Mouse (Mus musculus) lung, embryonic 16.5 days (tissue): ENCODE measurements at regions not wholly inside any gene's neighbourhood (a gene's known extent, or its start where the extent isn't known, plus 50 kb on each side); places are given as distances from the start of the nearest gene placed in this dataset.

Experiments
- ATAC-seq: fragments of 200-750 bp; cut with Nextera tagmentation; 2 replicates; pipeline ENCODE4 v1.8.0; 2017; ENCODE audit warnings: low read depth, mild to moderate bottlenecking, moderate library complexity
- H3K27ac ChIP-seq: fragments of 300-500 bp; sonication (generic); 2 replicates; pipeline ENCODE4 v1.5.1; 2014; ENCODE audit warnings: mild to moderate bottlenecking, control low read depth, low read length
- H3K27me3 ChIP-seq: fragments of 300-500 bp; sonication (generic); 2 replicates; pipeline ENCODE4 v1.6.1; 2014; ENCODE audit warnings: low read depth, low read length, mixed read lengths; ENCODE audit not compliant: control insufficient read depth, insufficient read depth
- H3K36me3 ChIP-seq: fragments of 300-500 bp; sonication (generic); 2 replicates; pipeline ENCODE4 v1.6.1; 2014; ENCODE audit warnings: low read length; ENCODE audit not compliant: control insufficient read depth, insufficient read depth
- H3K4me1 ChIP-seq: fragments of 300-500 bp; sonication (generic); replicated peaks from 2 replicates; pipeline ENCODE4 v1.6.1; 2014; ENCODE audit warnings: low read length, mixed read lengths; ENCODE audit not compliant: control insufficient read depth, insufficient read depth
- H3K4me2 ChIP-seq: fragments of 300-500 bp; sonication (generic); 2 replicates; pipeline ENCODE4 v1.6.1; 2014; ENCODE audit warnings: low read depth, low read length, control low read depth
- H3K4me3 ChIP-seq: fragments of 300-500 bp; sonication (generic); 2 replicates; pipeline ENCODE4 v1.5.1; 2014; ENCODE audit warnings: mild to moderate bottlenecking, low read length, control low read depth
- H3K9ac ChIP-seq: fragments of 300-500 bp; sonication (generic); 2 replicates; pipeline ENCODE4 v1.6.1; 2014; ENCODE audit warnings: low read length, control low read depth
- H3K9me3 ChIP-seq: fragments of 300-500 bp; sonication (generic); 2 replicates; pipeline ENCODE4 v1.6.1; 2016; ENCODE audit warnings: low read length; ENCODE audit not compliant: control insufficient read depth
- WGBS: fragments of 180-500 bp; shearing (Covaris S2); extraction: QIAGEN DNeasy Blood & Tissue Kit; methylation state at CpG from one replicate; pipeline ENCODE4 v1.1.7; 2014; 5-methylcytosine and 5-hydroxymethylcytosine counted together

- Histone ChIP-seq H3K9me3 (no peaks in the 10 kb centered on the region), H3K4me1 (no peaks in the 10 kb centered on the region; the same call in 1 of the 2 replicates), H3K27ac (no peak overlapping the region), H3K4me2 (no peak overlapping the region), H3K27me3 (no peaks in the 10 kb centered on the region), H3K36me3 (no peaks in the 10 kb centered on the region), H3K4me3 (no peak overlapping the region), H3K9ac (no peak overlapping the region)
- no peak for ATAC-seq
- WGBS = 97% methylated on average over 12 of the region's 12 CpGs
These were observed 136.4 kb upstream of the Rybp start for GRCm38 (mm10) chr6:100423636-100424035.

- no peaks in the 10 kb centered on the region; the same call in 1 of the 2 replicates for H3K4me1 ChIP-seq
- WGBS = 86% methylated on average over 6 of the region's 6 CpGs
- no peak for ATAC-seq
- no peaks in the 10 kb centered on the region for H3K27me3 ChIP-seq
- no peak overlapping the region for H3K27ac ChIP-seq
- H3K4me3 ChIP-seq = no peak overlapping the region
- H3K4me2 ChIP-seq = no peak overlapping the region
- H3K9me3 ChIP-seq = no peaks in the 10 kb centered on the region
- no peak overlapping the region for H3K9ac ChIP-seq
- H3K36me3 ChIP-seq = no peaks in the 10 kb centered on the region
These were observed 135.3 kb upstream of the Rybp start for GRCm38 (mm10) chr6:100422603-100423002.

- Histone ChIP-seq H3K27me3 (no peaks in the 10 kb centered on the region), H3K4me2 (no peak overlapping the region), H3K9me3 (no peaks in the 10 kb centered on the region), H3K36me3 (no peaks in the 10 kb centered on the region), H3K27ac (no peak overlapping the region), H3K4me1 (no peaks in the 10 kb centered on the region; the same call in 1 of the 2 replicates), H3K4me3 (no peak overlapping the region), H3K9ac (no peak overlapping the region)
- ATAC-seq = no peak
- WGBS = 43% methylated on average over 24 of the region's 24 CpGs
These were observed 134.7 kb upstream of the Rybp start for GRCm38 (mm10) chr6:100421706-100422578.

GRCm38 (mm10) chr6:100420602-100421001, 133.3 kb upstream of the Rybp start:
- no peak overlapping the region for H3K4me3 ChIP-seq
- H3K9me3 ChIP-seq = no peaks in the 10 kb centered on the region
- 68% methylated on average over 3 of the region's 3 CpGs for WGBS
- no peak overlapping the region for H3K27ac ChIP-seq
- no peak overlapping the region for H3K4me2 ChIP-seq
- no peak for ATAC-seq
- H3K9ac ChIP-seq = no peak overlapping the region
- no peaks in the 10 kb centered on the region for H3K36me3 ChIP-seq
- peaks cover 3% of the 10 kb centered on the region for H3K4me1 ChIP-seq
- no peaks in the 10 kb centered on the region for H3K27me3 ChIP-seq

- 0 out of 2 replicates have a peak, but pooled peaks have one; percentile 15 for ATAC-seq
- H3K27me3 ChIP-seq = no peaks in the 10 kb centered on the region
- no peak overlapping the region for H3K4me3 ChIP-seq
- WGBS = 61% methylated on average over 7 of the region's 7 CpGs
- no peak overlapping the region for H3K9ac ChIP-seq
- H3K9me3 ChIP-seq = no peaks in the 10 kb centered on the region
- peak overlapping the region; percentile 23; the same call in 1 of the 2 replicates for H3K27ac ChIP-seq
- H3K4me1 ChIP-seq = peaks cover 5% of the 10 kb centered on the region
- H3K36me3 ChIP-seq = no peaks in the 10 kb centered on the region
- H3K4me2 ChIP-seq = no peak overlapping the region
These were observed 132.7 kb upstream of the Rybp start for GRCm38 (mm10) chr6:100419782-100420540.

GRCm38 (mm10) chr6:100416046-100416445, 128.8 kb upstream of the Rybp start:
- H3K36me3 ChIP-seq = no peaks in the 10 kb centered on the region
- H3K4me1 ChIP-seq = peaks cover 5% of the 10 kb centered on the region
- H3K9me3 ChIP-seq = no peaks in the 10 kb centered on the region
- H3K27ac ChIP-seq = peak overlapping the region; percentile 25; the same call in 1 of the 2 replicates
- H3K4me3 ChIP-seq = no peak overlapping the region
- H3K27me3 ChIP-seq = no peaks in the 10 kb centered on the region
- H3K9ac ChIP-seq = no peak overlapping the region
- no peak for ATAC-seq
- no peak overlapping the region for H3K4me2 ChIP-seq
- WGBS = 61% methylated on average over 8 of the region's 8 CpGs

GRCm38 (mm10) chr6:100415514-100415913, 128.2 kb upstream of the Rybp start:
- WGBS = 41% methylated on average over 7 of the region's 7 CpGs
- no peak overlapping the region for H3K4me3 ChIP-seq
- H3K9ac ChIP-seq = no peak overlapping the region
- H3K9me3 ChIP-seq = no peaks in the 10 kb centered on the region
- H3K4me2 ChIP-seq = no peak overlapping the region
- peaks cover 5% of the 10 kb centered on the region for H3K4me1 ChIP-seq
- peak; percentile 20; the same call in 1 of the 2 replicates for ATAC-seq
- no peaks in the 10 kb centered on the region for H3K36me3 ChIP-seq
- H3K27me3 ChIP-seq = no peaks in the 10 kb centered on the region
- H3K27ac ChIP-seq = peak overlapping the region; percentile 25; the same call in 1 of the 2 replicates

- H3K27me3 ChIP-seq = no peaks in the 10 kb centered on the region
- no peak overlapping the region for H3K4me2 ChIP-seq
- no peaks in the 10 kb centered on the region for H3K9me3 ChIP-seq
- no peaks in the 10 kb centered on the region for H3K36me3 ChIP-seq
- H3K9ac ChIP-seq = no peak overlapping the region
- H3K27ac ChIP-seq = peak overlapping the region; percentile 46
- no peak for ATAC-seq
- peaks cover 5% of the 10 kb centered on the region for H3K4me1 ChIP-seq
- 54% methylated on average over 4 of the region's 4 CpGs for WGBS
- H3K4me3 ChIP-seq = no peak overlapping the region
These were observed 127.6 kb upstream of the Rybp start for GRCm38 (mm10) chr6:100414836-100415235.

GRCm38 (mm10) chr6:100412486-100412885, 125.2 kb upstream of the Rybp start:
- Histone ChIP-seq H3K9me3 (no peaks in the 10 kb centered on the region), H3K4me2 (no peak overlapping the region), H3K27me3 (no peaks in the 10 kb centered on the region), H3K27ac (no peak overlapping the region), H3K36me3 (no peaks in the 10 kb centered on the region), H3K4me1 (peaks cover 5% of the 10 kb centered on the region), H3K9ac (no peak overlapping the region), H3K4me3 (no peak overlapping the region)
- no peak for ATAC-seq
- 35% methylated on average over 5 of the region's 5 CpGs for WGBS
